Mouse (Mus musculus): ENCODE data around the gene Sh3kbp1.

Gene Sh3kbp1

DNA sequence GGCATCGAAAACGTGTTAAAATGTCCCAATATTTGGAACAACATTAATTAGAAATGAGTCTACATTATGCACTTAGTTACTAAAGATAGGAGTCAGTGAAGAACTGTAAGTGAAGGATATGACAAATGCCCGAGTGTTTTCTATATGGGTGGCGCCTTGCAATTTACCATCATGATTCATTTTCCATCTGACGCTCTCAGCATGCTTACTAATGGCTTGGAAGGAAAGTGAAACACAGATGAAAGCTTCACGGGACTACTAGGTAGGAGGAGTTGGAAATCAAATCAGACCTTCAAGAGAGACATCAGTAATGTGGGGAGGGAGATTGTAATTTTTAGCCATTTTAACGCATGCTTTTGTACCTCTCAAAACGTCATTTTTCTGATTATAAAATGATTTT, 223.7 kb downstream of the Sh3kbp1 start:
- no peak for DNase-seq

DNA sequence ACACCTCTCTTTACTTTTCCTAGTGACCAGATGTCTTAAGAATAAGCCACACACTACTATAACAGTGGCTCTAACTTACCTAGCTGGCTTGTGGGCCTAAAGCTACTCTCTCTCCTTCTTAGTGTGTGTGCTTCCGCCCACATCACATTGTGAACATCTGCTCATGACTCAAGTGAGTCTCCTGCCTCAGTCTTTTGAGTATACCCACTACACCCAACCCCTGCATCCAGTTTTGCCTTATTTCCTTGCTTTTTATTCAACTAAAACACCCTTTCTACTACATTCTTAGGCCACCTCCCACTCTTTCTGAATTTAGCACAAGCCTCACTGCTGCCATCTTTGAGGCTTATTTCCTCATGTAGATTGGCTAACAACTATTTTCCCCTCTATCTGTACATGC, 229.8 kb downstream of the Sh3kbp1 start:
- no peak for DNase-seq

DNA sequence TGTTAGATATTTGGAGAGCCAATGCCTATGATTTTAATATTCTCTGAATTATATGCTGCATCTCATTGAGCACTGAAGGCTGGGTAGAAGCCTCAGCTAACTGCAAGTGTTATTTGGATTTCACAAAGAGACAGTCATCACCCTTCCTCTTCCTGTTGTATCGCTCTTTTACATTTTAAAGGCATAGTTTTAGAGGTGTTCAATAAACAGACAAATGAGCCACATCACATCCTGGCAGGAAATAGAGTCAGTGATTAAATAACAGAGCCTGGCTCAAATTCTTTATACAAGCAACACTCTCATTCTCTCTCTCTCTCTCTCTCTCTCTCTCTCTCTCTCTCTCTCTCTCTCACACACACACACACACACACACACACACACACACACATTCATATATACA, 231.1 kb downstream of the Sh3kbp1 start:
- DNase-seq: no peak

DNA sequence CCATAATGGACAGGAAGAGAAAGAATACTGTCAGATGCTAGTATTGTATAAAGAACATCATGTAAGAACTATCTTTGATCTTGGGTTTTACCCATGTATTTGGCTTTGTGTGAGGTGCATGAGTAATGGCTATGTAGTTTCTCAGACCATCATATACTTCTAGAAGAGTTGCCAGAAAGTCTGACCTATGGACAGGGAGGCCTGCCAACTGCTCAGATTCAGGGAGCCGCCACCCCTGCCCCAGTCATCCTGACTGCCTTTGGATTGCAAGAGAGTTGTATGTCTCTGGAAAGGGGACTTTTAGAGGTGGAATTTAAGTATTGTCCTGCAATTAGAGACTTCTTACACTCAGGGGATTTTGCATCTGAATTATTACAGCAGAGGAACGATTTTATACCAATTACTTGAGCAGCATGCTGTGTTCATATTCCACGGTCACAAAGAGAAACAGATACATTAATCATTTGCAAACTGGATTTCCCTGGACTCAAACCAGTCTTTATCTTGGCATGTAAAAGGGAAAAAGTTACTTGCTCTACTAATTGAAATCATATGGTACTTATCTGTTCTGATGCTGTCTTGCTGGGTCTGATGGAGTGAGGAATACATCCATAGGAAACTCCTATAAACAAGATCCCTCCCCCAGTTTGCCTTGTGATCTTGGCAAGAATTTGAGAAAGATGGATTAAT, 233.9 kb downstream of the Sh3kbp1 start:
- DNase-seq: no peak

DNA sequence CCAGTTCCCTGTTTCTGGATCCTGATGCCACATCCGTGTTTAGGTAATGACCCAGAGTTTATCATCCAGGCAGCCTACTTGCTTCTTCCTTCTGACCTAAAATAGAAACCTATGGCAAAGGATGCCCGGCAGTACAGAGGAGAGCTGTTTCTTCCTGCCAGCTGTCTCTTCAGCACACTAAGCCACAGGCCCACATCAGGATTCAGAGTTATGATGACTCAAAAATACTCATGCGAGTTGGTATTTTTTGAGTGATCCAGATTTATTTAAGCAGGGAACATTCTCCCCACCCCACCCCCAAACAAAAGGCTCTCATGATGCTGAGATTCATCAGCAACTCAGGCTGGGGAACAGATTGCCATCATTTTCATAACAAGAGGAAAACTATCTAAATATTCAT, 240.6 kb downstream of the Sh3kbp1 start:
- no peak for DNase-seq

DNA sequence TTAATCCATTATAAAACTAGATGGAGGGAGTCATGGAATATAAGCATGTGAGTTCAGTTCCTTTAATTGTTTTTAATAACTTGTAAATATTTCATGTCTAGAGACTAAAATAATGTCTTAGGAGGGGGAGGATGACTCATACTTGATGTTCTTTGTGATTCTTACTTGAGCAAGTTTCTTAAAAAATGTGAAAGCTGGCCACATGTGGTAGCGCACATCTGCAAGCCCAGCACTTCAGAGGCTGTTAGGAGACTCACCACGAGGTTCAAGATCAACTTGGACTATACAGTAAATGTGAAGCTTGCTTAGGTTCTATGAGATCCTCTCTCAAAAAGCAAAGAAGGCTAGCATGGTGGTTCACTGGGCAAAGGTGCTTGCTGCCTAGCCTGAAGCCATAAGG, 245.4 kb downstream of the Sh3kbp1 start:
- DNase-seq: no peak

DNA sequence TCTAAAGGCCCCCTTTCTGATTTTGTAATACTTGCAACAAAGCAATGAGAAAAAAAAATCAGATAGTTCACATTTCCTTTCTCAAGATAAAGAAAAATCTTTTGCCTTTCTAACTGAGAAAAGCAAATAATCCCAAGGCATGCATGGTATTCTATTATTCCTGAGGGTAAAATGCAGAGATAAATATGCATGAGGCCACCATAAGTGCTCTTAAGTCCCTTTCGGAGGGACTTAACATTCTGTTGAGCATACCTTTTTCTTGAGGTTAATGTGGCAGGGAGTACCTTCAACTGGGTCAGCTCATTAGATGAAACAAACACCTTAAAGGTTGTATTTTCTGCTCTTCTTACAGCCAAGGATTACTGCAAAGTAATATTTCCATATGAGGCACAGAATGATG, 250.7 kb downstream of the Sh3kbp1 start:
- DNase-seq: no peak

DNA sequence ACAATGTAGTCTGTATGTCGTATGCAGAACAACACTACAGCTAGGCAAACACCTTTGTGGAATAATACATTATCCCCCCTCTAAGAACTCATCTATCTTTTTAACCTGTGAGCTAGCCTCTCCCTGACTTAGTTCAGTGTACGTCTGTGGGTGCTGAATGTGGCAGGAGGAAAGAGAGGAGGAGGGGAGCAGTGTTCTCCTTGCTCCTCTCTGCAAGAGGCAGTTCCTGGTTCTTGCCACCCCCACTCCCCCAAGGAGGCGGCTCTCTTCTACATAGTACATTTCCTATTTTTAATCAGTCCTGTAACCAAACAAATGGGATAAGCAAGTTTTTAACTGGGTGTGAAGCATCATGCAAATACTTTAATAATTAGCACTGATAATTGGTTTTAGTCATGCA, 252.4 kb downstream of the Sh3kbp1 start:
- no peak for DNase-seq

DNA sequence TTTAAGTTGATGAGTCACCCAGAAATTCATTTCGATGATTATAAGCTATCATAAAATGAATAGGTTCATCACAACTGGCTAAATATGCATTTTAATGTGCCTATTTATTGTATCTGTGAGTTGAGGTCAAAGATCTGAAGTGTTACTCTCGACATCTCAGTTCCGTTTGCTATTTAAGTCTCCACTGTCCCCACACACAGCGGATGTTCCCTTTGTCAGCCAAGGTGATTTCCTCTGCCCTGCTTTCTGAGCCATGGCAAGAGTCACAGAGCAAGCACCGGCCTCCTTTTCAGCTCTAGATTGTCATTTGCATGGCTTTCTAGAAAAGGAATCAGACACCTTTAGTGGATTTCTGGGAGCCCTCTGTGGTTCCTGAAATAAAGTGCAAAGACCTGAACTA, 254.5 kb downstream of the Sh3kbp1 start:
- no peak for DNase-seq

DNA sequence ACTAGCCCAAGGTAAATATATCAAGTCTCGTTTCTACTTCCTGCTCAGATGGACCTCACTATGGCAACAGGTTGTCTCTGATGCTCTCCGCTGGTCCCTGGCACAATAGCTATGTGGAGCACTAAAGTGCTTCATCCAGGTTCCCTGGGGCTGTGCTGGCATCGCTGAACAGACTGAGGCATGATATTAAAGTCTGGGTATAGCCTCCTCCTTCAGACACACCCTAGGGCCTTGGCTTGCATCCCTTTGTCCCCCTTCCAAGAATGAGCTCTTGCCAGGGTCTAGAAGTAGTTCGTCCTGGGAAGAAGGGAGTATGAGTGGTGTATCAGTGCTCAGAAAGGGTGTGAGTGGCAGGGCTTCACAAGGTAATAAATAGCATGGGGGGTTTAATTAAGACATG, 269.5 kb downstream of the Sh3kbp1 start:
- no peak for DNase-seq

DNA sequence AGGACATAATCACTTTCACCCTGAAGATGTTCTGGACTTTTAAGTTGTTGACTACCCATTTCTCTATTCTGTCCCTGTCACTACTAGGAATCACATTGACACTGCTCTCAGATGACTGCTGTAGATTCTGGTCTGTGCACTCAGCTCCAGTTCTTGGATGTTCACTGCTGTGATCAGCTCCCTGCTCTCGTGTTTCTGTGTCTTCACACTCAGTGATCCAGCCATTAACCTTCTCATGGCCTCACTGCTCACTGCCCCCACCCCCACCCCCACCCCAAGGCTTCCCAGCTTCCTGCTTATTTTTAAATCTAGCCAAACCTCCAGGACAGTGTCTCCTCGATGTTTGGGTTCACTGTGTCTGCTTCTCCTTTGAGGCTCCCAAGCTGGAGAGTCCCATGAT, 271.0 kb downstream of the Sh3kbp1 start:
- DNase-seq: no peak

DNA sequence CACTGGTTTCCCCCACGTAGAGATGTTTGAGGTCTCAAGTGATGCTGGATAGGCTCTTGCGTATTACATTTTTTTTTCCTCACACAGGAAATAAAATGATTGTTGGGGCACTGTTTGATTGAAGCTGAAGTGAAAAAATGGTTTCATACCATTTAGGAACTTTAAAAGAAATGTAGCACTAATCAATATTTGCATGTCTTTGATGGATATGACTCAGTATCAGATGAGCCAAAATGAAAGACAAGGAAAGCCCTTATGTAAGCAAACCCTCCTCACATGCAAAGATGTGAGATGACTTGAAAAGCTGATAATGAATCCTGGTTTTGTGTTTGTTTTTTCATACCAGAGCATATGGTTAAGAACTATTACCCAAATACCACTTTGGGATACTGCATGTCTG, 272.0 kb downstream of the Sh3kbp1 start:
- DNase-seq: no peak

DNA sequence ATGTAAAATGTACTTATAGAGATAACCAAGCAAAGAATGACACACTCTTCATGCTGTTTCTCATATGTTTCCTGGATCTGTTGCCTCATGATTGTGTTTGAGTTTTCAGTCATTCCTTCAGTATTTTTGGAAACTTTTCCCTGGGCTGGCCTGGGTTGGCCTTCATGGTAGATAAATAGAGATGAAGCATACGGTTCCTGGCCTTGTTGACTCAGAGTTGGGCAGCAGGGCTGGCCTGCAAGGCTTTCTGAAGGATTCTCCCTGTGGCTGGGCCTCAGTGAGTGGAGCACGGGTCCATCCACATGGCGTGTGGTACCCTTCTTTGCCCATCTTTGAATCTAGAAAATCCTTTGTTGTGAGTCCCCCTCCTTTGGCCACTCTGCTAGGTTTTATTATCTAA, 276.3 kb downstream of the Sh3kbp1 start:
- no peak for DNase-seq

DNA sequence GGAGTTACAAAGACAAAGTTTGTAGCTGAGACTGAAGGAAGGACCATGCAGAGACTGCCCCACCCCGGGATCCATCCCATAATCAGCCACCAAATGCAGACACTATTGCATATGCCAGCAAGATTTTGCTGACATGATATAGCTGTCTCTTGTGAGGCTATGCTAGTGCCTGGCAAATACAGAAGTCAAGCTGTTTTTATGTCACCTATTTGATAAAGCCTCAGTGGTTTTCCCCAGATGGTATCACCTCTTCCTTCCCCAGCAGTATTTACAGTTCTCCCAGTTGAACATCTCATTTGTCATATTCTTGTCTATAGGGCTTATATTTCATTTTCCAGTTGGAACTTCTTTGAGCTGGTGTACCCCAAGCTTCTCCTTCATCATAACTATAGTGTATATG, 280.6 kb downstream of the Sh3kbp1 start:
- DNase-seq: no peak

DNA sequence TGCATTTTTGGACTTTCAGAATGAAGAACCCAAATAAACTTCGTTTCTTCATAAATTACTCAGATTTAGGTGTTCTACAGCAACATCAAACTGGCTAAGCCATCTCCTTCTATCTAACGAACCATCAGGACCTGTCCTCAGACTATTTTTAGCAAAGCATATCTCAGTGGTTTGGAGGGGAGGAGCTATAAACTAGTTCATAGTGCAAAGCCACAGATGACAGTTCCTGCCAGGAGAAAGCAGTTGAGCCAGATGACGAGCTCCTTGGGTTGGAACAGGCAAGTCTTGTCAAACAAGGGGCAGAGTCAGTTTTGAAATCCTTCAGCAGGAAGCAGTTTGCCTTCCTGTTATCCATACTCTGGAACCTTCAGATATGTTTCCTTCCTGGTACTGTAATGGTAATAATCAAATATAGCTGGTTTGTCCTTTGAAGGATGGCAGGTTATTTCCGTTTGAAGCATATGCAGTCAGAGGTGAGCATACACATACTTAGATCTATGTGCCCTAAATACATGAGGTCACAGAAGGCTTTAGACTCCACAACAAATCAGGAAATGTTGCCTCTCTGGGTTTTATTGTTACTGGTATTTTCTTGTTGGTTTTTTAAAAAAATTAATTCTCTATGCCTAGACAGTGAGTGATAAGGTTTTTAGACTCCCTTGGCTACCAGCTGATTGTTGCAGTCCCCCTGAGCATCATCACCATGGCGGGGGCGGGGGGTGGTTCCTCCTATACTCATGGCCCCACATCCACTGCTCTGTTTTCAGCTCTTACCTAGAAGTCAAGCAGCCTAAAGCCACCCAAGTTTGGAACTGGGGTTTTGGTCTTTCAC, 282.6 kb downstream of the Sh3kbp1 start:
- DNase-seq: no peak

DNA sequence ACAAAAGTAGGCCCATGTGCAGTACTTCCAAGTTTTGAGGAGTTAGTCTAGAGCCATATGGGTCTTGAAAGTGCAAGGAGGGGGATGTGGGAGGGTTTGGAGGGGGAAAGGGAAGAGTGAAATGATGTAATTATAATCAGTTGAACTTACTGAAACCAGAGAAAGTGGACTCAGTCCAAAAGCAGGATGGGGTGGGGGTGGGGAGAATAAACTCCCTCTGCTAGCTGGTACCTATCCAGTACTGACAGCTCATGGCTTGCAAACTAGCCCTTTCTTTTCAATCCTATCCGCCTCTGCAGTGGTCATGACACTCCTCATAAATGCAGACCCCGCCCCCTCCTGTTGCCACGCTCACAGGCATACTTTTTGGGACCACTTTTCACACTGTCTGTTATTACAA, 283.5 kb downstream of the Sh3kbp1 start:
- DNase-seq: no peak

DNA sequence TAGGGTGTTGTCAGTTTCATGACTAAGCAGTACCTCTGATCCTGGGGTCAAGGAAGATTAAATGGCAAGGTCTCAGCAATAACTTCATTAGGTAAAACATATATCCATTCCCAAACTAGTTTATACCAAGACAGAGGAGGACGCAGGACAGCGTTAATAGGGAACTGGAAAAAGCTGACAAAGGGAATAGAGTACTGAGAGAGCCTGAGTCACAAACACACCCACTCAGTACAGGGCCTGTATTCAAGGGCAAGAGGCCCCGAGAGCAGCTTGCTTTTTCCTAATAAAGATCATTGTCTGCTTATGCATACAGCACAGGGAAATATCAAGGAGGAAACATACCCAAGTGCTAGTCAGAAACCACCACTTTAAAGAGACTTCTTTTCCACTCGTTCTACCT, 284.5 kb downstream of the Sh3kbp1 start:
- DNase-seq: no peak

DNA sequence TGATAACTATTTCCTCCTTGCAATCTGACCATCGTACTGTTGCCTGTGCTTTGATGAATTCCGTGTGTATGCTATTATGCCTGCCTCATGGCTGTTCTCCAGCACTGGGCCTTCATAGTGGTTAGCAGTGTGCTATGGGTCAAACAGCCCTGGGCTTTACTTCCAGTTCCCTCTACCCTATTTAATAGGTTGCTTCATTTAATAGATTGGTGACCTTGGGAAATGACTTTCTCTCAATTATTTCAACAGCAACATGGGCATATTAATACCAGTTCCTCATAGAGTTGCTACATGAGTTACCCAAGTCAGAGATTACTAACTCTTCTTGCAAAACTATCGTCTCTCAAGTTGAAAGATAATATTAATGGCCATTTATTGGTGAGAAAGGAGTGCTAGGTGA, 285.0 kb downstream of the Sh3kbp1 start:
- DNase-seq: no peak

DNA sequence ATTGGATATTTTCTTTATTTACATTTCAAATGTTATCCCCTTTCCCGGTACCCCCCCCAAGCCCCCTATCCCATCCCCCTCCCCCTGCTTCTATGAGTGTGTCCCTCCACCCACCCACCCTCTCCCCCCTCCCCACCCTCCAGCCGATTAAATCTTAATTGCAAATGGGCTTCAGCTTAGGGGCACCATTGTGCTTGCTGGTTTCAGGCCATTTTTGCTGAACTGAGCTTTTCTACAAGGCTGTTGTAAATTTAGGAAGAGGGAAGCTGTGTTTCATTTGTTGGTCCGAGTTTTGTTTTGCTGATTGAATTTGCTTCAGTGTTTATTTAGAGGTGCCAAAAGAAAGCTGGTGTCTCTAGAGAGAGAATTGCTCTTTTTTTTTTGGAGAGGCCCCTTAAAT, 286.4 kb downstream of the Sh3kbp1 start:
- no peak for DNase-seq

DNA sequence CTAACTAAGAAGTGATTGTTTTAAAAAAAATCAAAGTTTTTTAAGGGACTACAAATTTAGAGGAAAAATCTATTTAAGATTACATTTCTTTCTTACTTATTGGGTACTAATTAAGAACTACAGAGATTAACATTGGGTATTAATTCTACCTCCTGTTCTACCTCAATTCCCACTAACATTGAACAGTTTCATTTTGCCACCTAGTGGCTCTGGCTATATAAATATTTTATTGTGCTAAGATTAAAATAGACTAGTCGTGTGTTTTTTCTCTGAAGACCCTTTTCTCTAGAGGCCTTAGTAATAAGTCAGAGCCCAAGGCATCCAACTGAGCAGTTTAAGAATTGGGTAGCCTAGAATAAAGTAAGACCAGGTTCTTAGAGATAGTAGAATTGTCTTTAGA, 288.1 kb downstream of the Sh3kbp1 start:
- DNase-seq: no peak

DNA sequence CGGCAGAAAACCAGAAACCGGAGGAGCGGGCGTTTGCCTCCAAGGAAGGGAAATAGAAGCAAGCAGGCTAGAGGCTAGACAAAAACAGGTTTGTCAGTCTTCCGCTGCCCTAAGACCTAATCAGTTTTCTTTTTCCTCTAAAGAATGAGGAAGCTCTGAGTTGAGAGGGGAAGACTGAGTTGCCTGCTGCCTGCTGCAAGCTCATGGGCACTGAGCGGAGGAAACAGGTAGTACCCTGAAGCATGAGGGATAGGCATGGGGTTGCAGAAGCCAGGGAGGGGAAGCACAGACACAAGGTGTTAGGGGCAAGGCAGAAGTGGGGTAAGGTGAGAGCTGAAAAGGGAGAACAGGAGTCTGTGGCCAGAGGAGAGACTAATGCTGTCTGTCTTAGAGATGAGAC, 297.7 kb downstream of the Sh3kbp1 start:
- DNase-seq: no peak

DNA sequence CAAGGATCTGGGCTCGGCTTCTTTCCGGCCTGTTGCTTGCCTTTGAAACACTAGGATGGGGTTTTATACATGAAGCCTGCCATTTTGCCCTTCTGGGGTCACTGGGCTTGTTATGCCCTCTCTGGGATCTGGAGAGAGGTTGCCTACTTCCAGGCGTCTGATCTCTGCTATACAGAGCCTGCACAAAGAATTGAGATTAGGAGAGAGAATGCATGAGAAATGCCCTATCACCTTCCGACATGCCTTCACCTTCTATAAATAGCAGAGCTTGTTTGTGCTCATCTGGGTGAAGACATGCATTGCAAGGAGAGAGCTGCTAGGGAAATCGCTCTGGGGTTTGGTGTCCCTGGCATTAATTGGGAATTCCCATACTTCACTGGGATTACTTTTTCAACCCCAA, 301.1 kb downstream of the Sh3kbp1 start:
- DNase-seq: no peak

DNA sequence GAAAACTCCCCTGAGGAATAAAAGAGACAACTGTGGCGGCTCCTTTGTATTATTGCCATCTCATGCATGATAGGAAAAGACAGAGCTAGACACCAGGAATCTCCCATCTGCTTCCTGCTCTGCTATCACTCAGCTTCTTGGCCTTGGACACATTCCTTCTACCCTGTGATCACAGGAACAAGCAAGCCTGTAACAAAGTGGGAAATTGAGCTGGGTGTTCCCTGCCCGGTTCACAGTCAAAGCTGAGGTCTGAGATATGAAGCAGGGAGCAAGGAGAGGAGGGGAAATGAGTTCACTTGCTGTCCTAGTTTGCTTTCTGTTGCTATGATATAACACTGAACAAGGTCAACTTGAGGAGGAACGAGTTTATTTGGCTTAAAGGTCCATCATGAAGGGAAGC, 301.8 kb downstream of the Sh3kbp1 start:
- DNase-seq: no peak

DNA sequence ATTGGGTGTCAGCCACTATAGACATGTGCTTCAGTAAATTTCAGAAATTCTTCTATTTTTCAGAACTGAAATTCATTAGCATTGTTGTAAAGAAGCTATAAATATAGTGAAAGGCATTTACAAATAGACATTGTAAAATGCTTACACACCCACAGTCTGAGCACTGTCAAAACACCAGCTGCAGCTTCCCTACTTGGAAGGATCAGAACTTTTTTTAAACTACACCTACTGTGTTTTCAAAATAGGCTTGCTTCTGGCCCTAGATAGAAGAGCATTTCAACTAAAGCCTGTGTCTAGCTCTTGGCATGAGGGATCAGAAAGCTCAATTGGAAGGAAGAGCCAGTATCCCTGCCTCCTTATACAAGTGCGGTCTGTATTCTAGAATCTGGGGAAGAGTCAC, 305.0 kb downstream of the Sh3kbp1 start:
- DNase-seq: no peak

DNA sequence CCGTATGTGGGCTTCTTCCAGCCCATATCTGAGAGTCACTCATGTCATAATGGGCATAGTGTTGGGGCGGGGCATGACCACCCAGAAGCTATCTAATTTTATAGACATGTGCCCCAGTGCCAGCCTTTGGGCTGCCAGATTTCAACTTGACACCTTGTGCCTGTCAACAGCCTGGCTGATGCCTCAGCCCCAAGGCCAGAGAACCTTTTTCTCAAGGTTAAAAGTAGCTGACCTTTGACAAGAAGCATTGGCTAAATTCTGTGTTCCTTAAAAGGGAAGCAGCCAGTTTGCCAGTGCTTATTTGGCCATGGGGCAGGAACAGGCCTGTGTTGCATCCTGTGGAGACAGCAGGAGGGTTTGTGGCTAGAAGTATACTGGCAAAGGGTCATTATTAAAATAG, 315.5 kb downstream of the Sh3kbp1 start:
- DNase-seq: no peak
